Mouse (Mus musculus) stomach, embryonic 16.5 days (tissue): ENCODE measurements around the gene Ppm1m. TPM values are rescaled to one million over a fixed set of nuclear protein-coding genes. Genes with fewer than 3 reads are reported as not detected.

Experiments
- ATAC-seq: fragments of 200-750 bp; cut with Nextera tagmentation; 2 replicates; pipeline ENCODE4 v1.8.0; 2017; ENCODE audit warnings: moderate number of reproducible peaks, moderate TSS enrichment; ENCODE audit not compliant: insufficient read depth, low FRiP score
- H3K27ac ChIP-seq: fragments of 300-500 bp; sonication (generic); 2 replicates; pipeline ENCODE4 v1.5.1; 2014; ENCODE audit warnings: low read length
- H3K27me3 ChIP-seq: fragments of 300-500 bp; sonication (generic); 2 replicates; pipeline ENCODE4 v1.6.1; 2014; ENCODE audit warnings: low read length, control low read depth, mixed read lengths; ENCODE audit not compliant: control insufficient read depth, insufficient read depth
- H3K36me3 ChIP-seq: fragments of 300-500 bp; sonication (generic); 2 replicates; pipeline ENCODE4 v1.6.1; 2014; ENCODE audit warnings: low read length; ENCODE audit not compliant: control insufficient read depth, insufficient read depth
- H3K4me1 ChIP-seq: fragments of 300-500 bp; sonication (generic); 2 replicates; pipeline ENCODE4 v1.6.1; 2014; ENCODE audit warnings: low read length, control low read depth, mixed read lengths; ENCODE audit not compliant: control insufficient read depth, insufficient read depth
- H3K4me2 ChIP-seq: fragments of 300-500 bp; sonication (generic); 2 replicates; pipeline ENCODE4 v1.6.1; 2014; ENCODE audit warnings: low read depth, low read length, mixed read lengths
- H3K4me3 ChIP-seq: fragments of 300-500 bp; sonication (generic); replicated peaks from 2 replicates; pipeline ENCODE4 v1.5.1; 2014; ENCODE audit warnings: mild to moderate bottlenecking, low read length
- H3K9ac ChIP-seq: fragments of 300-500 bp; sonication (generic); 2 replicates; pipeline ENCODE4 v1.6.1; 2014; ENCODE audit warnings: low read length
- H3K9me3 ChIP-seq: fragments of 300-500 bp; sonication (generic); replicated peaks from 2 replicates; pipeline ENCODE4 v1.6.1; 2016; ENCODE audit warnings: low read length, control low read depth; ENCODE audit not compliant: control insufficient read depth
- WGBS: fragments of 180-500 bp; shearing (Covaris S2); extraction: QIAGEN DNeasy Blood & Tissue Kit; methylation state at CpG from one replicate; pipeline ENCODE4 v1.1.7; 2014; 5-methylcytosine and 5-hydroxymethylcytosine counted together
- polyA plus RNA-seq: library from polyadenylated mRNA; unstranded; fragments of >200 nt; fragmentation: Nextera tagmentation; extraction: Ambion mirVana; gene quantifications from 2 replicates; pipeline ENCODE4 v1.2.1, GENCODE M21; 2015

The Ppm1m gene
- polyA plus RNA-seq, 1 experiment from 2014 or later, result 36.0 TPM

GRCm38 (mm10) chr9:106233953-106234352 lies 34.4 kb upstream of the Ppm1m start:
- no peaks in the 10 kb centered on the region for H3K27me3 ChIP-seq

GRCm38 (mm10) chr9:106232956-106233355 lies 33.4 kb upstream of the Ppm1m start:
- ATAC-seq, result no peak
- no peak overlapping the region for H3K4me2 ChIP-seq
- WGBS, result 97% methylated on average over 3 of the region's 3 CpGs
- no peak overlapping the region for H3K9ac ChIP-seq
- no peak overlapping the region for H3K27ac ChIP-seq
- no peaks in the 10 kb centered on the region for H3K27me3 ChIP-seq
- H3K4me3 ChIP-seq, result no peak overlapping the region
- peaks cover 25% of the 10 kb centered on the region for H3K36me3 ChIP-seq
- no peaks in the 10 kb centered on the region for H3K9me3 ChIP-seq
- H3K4me1 ChIP-seq, result no peaks in the 10 kb centered on the region

More at GRCm38 (mm10) chr9:106233953-106234352, 34.4 kb upstream of the Ppm1m start:
- Histone ChIP-seq H3K9ac (no peak overlapping the region), H3K36me3 (peaks cover 34% of the 10 kb centered on the region), H3K4me3 (no peak overlapping the region), H3K4me1 (no peaks in the 10 kb centered on the region), H3K27ac (no peak overlapping the region), H3K4me2 (no peak overlapping the region), H3K9me3 (no peaks in the 10 kb centered on the region)
- no peak for ATAC-seq
- 88% methylated on average over 6 of the region's 6 CpGs for WGBS

- WGBS, result 81% methylated on average over 4 of the region's 4 CpGs
- H3K27ac ChIP-seq, result no peak overlapping the region
- no peak overlapping the region for H3K4me3 ChIP-seq
- no peaks in the 10 kb centered on the region for H3K27me3 ChIP-seq
- H3K36me3 ChIP-seq, result peaks cover 18% of the 10 kb centered on the region
- no peak overlapping the region for H3K9ac ChIP-seq
- no peak for ATAC-seq
- peaks cover 6% of the 10 kb centered on the region; the same call in 1 of the 2 replicates for H3K4me1 ChIP-seq
- H3K9me3 ChIP-seq, result no peaks in the 10 kb centered on the region
- H3K4me2 ChIP-seq, result no peak overlapping the region
Measured at GRCm38 (mm10) chr9:106231816-106232215, 32.3 kb upstream of the Ppm1m start.

- peaks cover 9% of the 10 kb centered on the region; the same call in 1 of the 2 replicates for H3K4me1 ChIP-seq
Measured at GRCm38 (mm10) chr9:106231220-106231619, 31.7 kb upstream of the Ppm1m start.

GRCm38 (mm10) chr9:106230734-106231106 lies 31.2 kb upstream of the Ppm1m start:
- Histone ChIP-seq H3K27me3 (0 out of 2 replicates have a peak, but pooled peaks cover 1% of the 10 kb centered on the region), H3K4me2 (no peak overlapping the region), H3K4me1 (peaks cover 12% of the 10 kb centered on the region; the same call in 1 of the 2 replicates), H3K9ac (no peak overlapping the region), H3K27ac (no peak overlapping the region), H3K36me3 (peaks cover 10% of the 10 kb centered on the region), H3K9me3 (no peaks in the 10 kb centered on the region), H3K4me3 (no peak overlapping the region)
- no peak for ATAC-seq
- 36% methylated on average over 3 of the region's 3 CpGs for WGBS

More at GRCm38 (mm10) chr9:106231220-106231619, 31.7 kb upstream of the Ppm1m start:
- H3K27me3 ChIP-seq, result no peaks in the 10 kb centered on the region
- no peak overlapping the region for H3K27ac ChIP-seq
- H3K4me2 ChIP-seq, result no peak overlapping the region
- no peak for ATAC-seq
- no peaks in the 10 kb centered on the region for H3K9me3 ChIP-seq
- peaks cover 12% of the 10 kb centered on the region for H3K36me3 ChIP-seq
- H3K4me3 ChIP-seq, result no peak overlapping the region
- WGBS, result 75% methylated on average over 7 of the region's 7 CpGs
- no peak overlapping the region for H3K9ac ChIP-seq

GRCm38 (mm10) chr9:106230051-106230733 lies 30.6 kb upstream of the Ppm1m start:
- no peaks in the 10 kb centered on the region for H3K9me3 ChIP-seq
- no peak overlapping the region for H3K4me2 ChIP-seq
- ATAC-seq, result no peak
- 0 out of 2 replicates have a peak, but pooled peaks cover 6% of the 10 kb centered on the region for H3K27me3 ChIP-seq
- no peak overlapping the region for H3K9ac ChIP-seq
- no peak overlapping the region for H3K4me3 ChIP-seq
- WGBS, result 85% methylated on average over 9 of the region's 9 CpGs
- no peak overlapping the region for H3K27ac ChIP-seq
- peaks cover 14% of the 10 kb centered on the region; the same call in 1 of the 2 replicates for H3K4me1 ChIP-seq
- H3K36me3 ChIP-seq, result peaks cover 10% of the 10 kb centered on the region

- peak overlapping the region; percentile 54; the same call in 1 of the 2 replicates for H3K27ac ChIP-seq
- H3K4me3 ChIP-seq, result no peak overlapping the region
- 0 out of 2 replicates have a peak, but pooled peaks cover 6% of the 10 kb centered on the region for H3K27me3 ChIP-seq
- H3K4me2 ChIP-seq, result no peak overlapping the region
- H3K36me3 ChIP-seq, result peaks cover 2% of the 10 kb centered on the region
- peaks cover 14% of the 10 kb centered on the region; the same call in 1 of the 2 replicates for H3K4me1 ChIP-seq
- no peak overlapping the region for H3K9ac ChIP-seq
- no peak for ATAC-seq
- no peaks in the 10 kb centered on the region for H3K9me3 ChIP-seq
- 53% methylated on average over 8 of the region's 8 CpGs for WGBS
Measured at GRCm38 (mm10) chr9:106227790-106228429, 28.4 kb upstream of the Ppm1m start.

GRCm38 (mm10) chr9:106226151-106226682 lies 26.7 kb upstream of the Ppm1m start:
- H3K27me3 ChIP-seq, result 0 out of 2 replicates have a peak, but pooled peaks cover 6% of the 10 kb centered on the region
- peak overlapping the region; percentile 30 for H3K4me3 ChIP-seq
- peak overlapping the region; percentile 47 for H3K27ac ChIP-seq
- H3K36me3 ChIP-seq, result no peaks in the 10 kb centered on the region
- peak overlapping the region; percentile 62 for H3K9ac ChIP-seq
- peak; percentile 75 for ATAC-seq
- no peaks in the 10 kb centered on the region for H3K9me3 ChIP-seq
- 5% methylated on average over 34 of the region's 34 CpGs for WGBS
- H3K4me2 ChIP-seq, result peak overlapping the region; percentile 54
- peaks cover 14% of the 10 kb centered on the region; the same call in 1 of the 2 replicates for H3K4me1 ChIP-seq
